Mouse (Mus musculus) heart, adult 2 months (tissue): Measurements from ENCODE around the gene Chmp4b. TPM values are rescaled to one million over a fixed set of nuclear protein-coding genes. Genes with fewer than 3 reads are reported as not detected.

Experiments used
- DNase-seq, 2 experiments: peaks; one replicate each; pipeline ENCODE4 v3.0.0; 2021
- H3K27ac ChIP-seq: fragments of 200-600 bp; 2 replicates; pipeline ENCODE4 v1.8.1; 2022
- H3K27me3 ChIP-seq: fragments of 200-500 bp; 2 replicates; pipeline ENCODE4 v1.6.1; 2012; ENCODE audit warnings: mild to moderate bottlenecking, low read length, inconsistent platforms, mixed read lengths; ENCODE audit not compliant: control insufficient read depth, insufficient read depth
- H3K36me3 ChIP-seq: fragments of 200-500 bp; 2 replicates; pipeline ENCODE4 v1.6.1; 2012; ENCODE audit warnings: low read length, inconsistent platforms; ENCODE audit not compliant: control insufficient read depth, insufficient read depth
- H3K4me1 ChIP-seq: fragments of 200-500 bp; 2 replicates; pipeline ENCODE4 v1.6.1; 2011; ENCODE audit warnings: low read length; ENCODE audit not compliant: control insufficient read depth, insufficient read depth
- H3K4me3 ChIP-seq: fragments of 200-600 bp; 2 replicates; pipeline ENCODE4 v1.8.1; 2022
- H3K79me2 ChIP-seq: fragments of 200-500 bp; replicated peaks from 2 replicates; pipeline ENCODE4 v1.6.1; 2012; ENCODE audit warnings: mild to moderate bottlenecking, inconsistent platforms, low read length, moderate library complexity, mixed read lengths; ENCODE audit not compliant: control insufficient read depth, insufficient read depth
- H3K9ac ChIP-seq: fragments of 200-500 bp; 2 replicates; pipeline ENCODE4 v1.6.1; 2012; ENCODE audit warnings: low read depth, mild to moderate bottlenecking, control low read depth, inconsistent platforms, low read length, mixed read lengths
- CTCF ChIP-seq: fragments of 200-600 bp; IDR thresholded peaks from 2 replicates; pipeline ENCODE4 v1.8.1; 2022; ENCODE audit warnings: antibody characterized with exemption, mild to moderate bottlenecking, moderate library complexity
- EP300 ChIP-seq: fragments of 200-500 bp; IDR thresholded peaks from 2 replicates; pipeline ENCODE4 v1.6.1; 2011; ENCODE audit warnings: low read depth, low read length, control low read depth; ENCODE audit not compliant: insufficient read depth
- POLR2A ChIP-seq: fragments of 200-500 bp; IDR thresholded peaks from 2 replicates; pipeline ENCODE4 v1.6.1; 2011; ENCODE audit warnings: mild to moderate bottlenecking, low read depth, low read length, control low read depth; ENCODE audit not compliant: insufficient read depth
- WGBS: fragments of 180-500 bp; shearing (Covaris S2); methylation state at CpG from one replicate; pipeline ENCODE4 v1.1.7; 2018; 5-methylcytosine and 5-hydroxymethylcytosine counted together
- intact Hi-C: fragments of 180-260 bp; cut with DNase I; formaldehyde crosslinking; loops from one replicate; pipeline ENCODE4 v1.15.1; 2025
- polyA plus RNA-seq: library from polyadenylated mRNA; depleted of rRNA; stranded (reverse); fragments of >200 nt; gene quantifications from 2 replicates; pipeline ENCODE4 v1.2.3, GENCODE M21; 2012; rRNA removed
- total RNA-seq, 2 experiments: library from RNA; stranded (reverse); gene quantifications; 2 replicates each; pipeline ENCODE4 v1.2.3; 2021

Chmp4b gene
- total and polyA plus RNA-seq, 3 experiments: 64.4 to 124 (median 106) TPM

DNA sequence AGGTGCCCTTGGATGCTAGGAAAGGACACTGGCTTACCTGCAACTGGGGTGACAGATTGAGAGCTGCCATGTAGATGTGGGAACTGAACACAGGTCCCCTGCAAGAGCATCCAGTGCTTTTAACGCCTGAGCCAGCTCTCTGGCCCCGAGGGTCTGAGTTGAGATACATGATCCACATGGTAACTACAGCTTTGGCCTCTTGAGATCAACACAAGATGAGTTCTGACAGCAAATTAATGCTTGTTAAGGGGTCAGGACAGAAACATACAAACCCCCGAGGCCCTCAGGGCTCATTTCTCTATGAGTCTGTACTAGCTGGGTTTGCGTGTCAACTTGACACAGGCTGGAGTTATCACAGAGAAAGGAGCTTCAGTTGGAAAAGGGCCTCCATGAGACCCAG lies 92.4 kb downstream of the Chmp4b start:
- Histone ChIP-seq H3K27ac (no peak overlapping the region), H3K79me2 (no peaks in the 10 kb centered on the region), H3K4me1 (no peaks in the 10 kb centered on the region), H3K36me3 (no peaks in the 10 kb centered on the region), H3K27me3 (no peaks in the 10 kb centered on the region), H3K4me3 (no peak overlapping the region), H3K9ac (no peak overlapping the region)
- intact Hi-C loops: no loop called here
- DNase-seq: no peak
- WGBS: 75% methylated on average over 4 of the region's 4 CpGs
- TF ChIP-seq CTCF: no peak
- no peak for TF ChIP-seq EP300
- no peak for TF ChIP-seq POLR2A

Other genes with a start within 250 kb of the Chmp4b start
- 10 to 100 TPM; 73.6 to 95.0 TPM for gene Snta1, start 243.6 kb upstream of the Chmp4b start, total RNA-seq
- 64.8 and 66.0 TPM in 2 replicates for gene Snta1, start 243.6 kb upstream of the Chmp4b start, polyA plus RNA-seq
- 10 to 100 TPM; 15.6 to 17.3 TPM for gene Cbfa2t2, start 215.2 kb upstream of the Chmp4b start, total RNA-seq
- 7.8 and 14.4 TPM in 2 replicates for gene Cbfa2t2, start 215.2 kb upstream of the Chmp4b start, polyA plus RNA-seq
- not detected for gene 1700003F12Rik, start 104.6 kb upstream of the Chmp4b start, total RNA-seq
- gene 1700003F12Rik, start 104.6 kb upstream of the Chmp4b start, polyA plus RNA-seq: 0.39 TPM in 1 of 2 replicates, not detected in the other
- gene Actl10, start 99.9 kb upstream of the Chmp4b start, total RNA-seq: not detected
- not detected in 2 replicates for gene Actl10, start 99.9 kb upstream of the Chmp4b start, polyA plus RNA-seq
- under 1 TPM; 0.20 to 0.23 TPM for gene Necab3, start 92.8 kb upstream of the Chmp4b start, total RNA-seq
- 0.90 and 1.7 TPM in 2 replicates for gene Necab3, start 92.8 kb upstream of the Chmp4b start, polyA plus RNA-seq
- gene E2f1, start 81.8 kb upstream of the Chmp4b start, total RNA-seq: under 1 TPM; 0.39 to 0.70 TPM
- 1.1 and 1.2 TPM in 2 replicates for gene E2f1, start 81.8 kb upstream of the Chmp4b start, polyA plus RNA-seq
- gene Pxmp4, start 48.0 kb upstream of the Chmp4b start, total RNA-seq: 10 to 100 TPM; 20.9 to 21.5 TPM
- 47.2 and 49.9 TPM in 2 replicates for gene Pxmp4, start 48.0 kb upstream of the Chmp4b start, polyA plus RNA-seq
- gene Zfp341, start 38.4 kb upstream of the Chmp4b start, total RNA-seq: 1 to 10 TPM; 2.7 to 3.1 TPM
- gene Zfp341, start 38.4 kb upstream of the Chmp4b start, polyA plus RNA-seq: 4.0 and 4.9 TPM in 2 replicates
- gene 4930519P11Rik, start 38.3 kb upstream of the Chmp4b start, total RNA-seq: not detected
- 0.57 TPM in 1 of 2 replicates, not detected in the other for gene 4930519P11Rik, start 38.3 kb upstream of the Chmp4b start, polyA plus RNA-seq
- not detected for gene Gm14214, start 118.3 kb downstream of the Chmp4b start, total RNA-seq
- not detected in 2 replicates for gene Gm14214, start 118.3 kb downstream of the Chmp4b start, polyA plus RNA-seq
- gene Raly, start 139.4 kb downstream of the Chmp4b start, total RNA-seq: 10 to 100 TPM; 83.4 to 92.7 TPM
- gene Raly, start 139.4 kb downstream of the Chmp4b start, polyA plus RNA-seq: 89.8 and 112 TPM in 2 replicates
- gene a, start 139.7 kb downstream of the Chmp4b start, total RNA-seq: not detected
- gene a, start 139.7 kb downstream of the Chmp4b start, polyA plus RNA-seq: not detected in 2 replicates
- 10 to 100 TPM; 49.0 to 56.6 TPM for gene Eif2s2, start 241.2 kb downstream of the Chmp4b start, total RNA-seq
- gene Eif2s2, start 241.2 kb downstream of the Chmp4b start, polyA plus RNA-seq: 12.0 and 22.1 TPM in 2 replicates